Comparison of ENCODE assay signal across 32 mouse cellular contexts in the genomic region with DNA sequence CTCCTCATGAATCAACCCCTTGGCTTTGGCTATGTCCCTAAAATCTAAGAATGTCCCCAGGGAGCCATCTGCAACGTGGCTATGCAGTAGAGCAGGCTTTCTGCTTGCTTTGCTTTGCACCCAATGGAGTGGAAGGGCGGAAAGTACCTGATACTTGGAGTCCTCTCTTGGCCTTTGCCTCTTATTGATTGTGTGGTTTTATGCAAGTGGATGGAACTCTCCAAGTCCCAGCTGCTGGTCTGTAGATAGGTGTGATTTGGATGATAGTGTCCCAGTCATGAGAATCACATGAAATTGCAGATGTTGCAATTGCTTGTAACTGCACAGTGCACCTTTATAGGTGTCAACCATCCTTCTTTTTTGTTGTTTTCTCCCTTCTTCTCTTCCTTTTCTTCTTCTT. TPM values are rescaled to one million over a fixed set of nuclear protein-coding genes. Genes with fewer than 3 reads are reported as not detected.
DNase-seq lines count a peak whose midpoint lies in the region; ATAC-seq and TF ChIP-seq lines count a peak whose summit lies in the region.
"Had no signal": no experiment of that assay in that cellular context is flagged by ENCODE, and none has a peak within 500 bp of the region (broad histone marks: within the 10 kb centered on the region; RNA-seq: fewer than 3 reads in every experiment).

No protein-coding gene starts in this region.

- intact Hi-C loops in heart, adult 2 months (cut with DNase I): no loop called here

- no peak overlapping the region for H3K27ac ChIP-seq in heart, adult 2 months
- peak overlapping the region; percentile 100 for H3K27ac ChIP-seq in liver, adult 2 months (replicated peaks; ENCODE audit: insufficient read depth, low read depth, low read length)
- H3K27ac ChIP-seq in liver, embryonic 11.5 days (ENCODE audit: low read depth, low read length): no peak overlapping the region
- peak overlapping the region; percentile 30 for H3K27ac ChIP-seq in liver, postnatal 0 days (ENCODE audit: low read depth)
- H3K27ac ChIP-seq: embryonic facial prominence, embryonic 13.5 days; embryonic facial prominence, embryonic 15.5 days; forebrain, embryonic 10.5 days; forebrain, embryonic 12.5 days had no signal

- TF ChIP-seq POLR2A in heart, adult 2 months (IDR thresholded peaks at IDR 0.05; ENCODE audit: insufficient read depth, low read depth, low read length): no peak
- TF ChIP-seq POLR2A in liver, adult 2 months (IDR thresholded peaks at IDR 0.05; ENCODE audit: extremely low read depth, insufficient read depth, low read length): no peak

- peak; percentile 41 for DNase-seq in heart, adult 11 months
- DNase-seq in heart, adult 2 months: no peak
- peak; percentile 99 for DNase-seq in liver, adult 2 months (ENCODE audit: extremely low read depth, low read depth, low spot score)
- no peak for DNase-seq in liver, embryonic 11.5 days (ENCODE audit: low spot score)
- no peak for DNase-seq in liver, postnatal 0 days
- no peak for DNase-seq in liver
- DNase-seq: adrenal gland, postnatal 10 days; adrenal gland, postnatal 25 days; B cell, adult 2 months; cerebellum, adult 11 months; cerebellum, adult 18-20 months; cerebellum, adult 8-10 months; cerebellum, adult 9-11 months; cerebellum, postnatal 14 days; cerebellum, postnatal 36 days; embryo, embryonic 11 days had no signal

- H3K4me3 ChIP-seq in heart, adult 2 months: no peak overlapping the region
- no peak overlapping the region for H3K4me3 ChIP-seq in liver, adult 2 months (ENCODE audit: insufficient read depth, low read depth, low read length)
- no peak overlapping the region for H3K4me3 ChIP-seq in liver, embryonic 11.5 days (ENCODE audit: low read depth, low read length)
- H3K4me3 ChIP-seq in liver, postnatal 0 days (ENCODE audit: low read depth, low read length): no peak overlapping the region
- no peak overlapping the region for H3K4me3 ChIP-seq in E14TG2a.4 (replicated peaks; ENCODE audit: low read length)
- H3K4me3 ChIP-seq: embryonic facial prominence, embryonic 13.5 days; embryonic facial prominence, embryonic 15.5 days; erythroblast, embryonic 14.5 days; forebrain, embryonic 10.5 days; forebrain, embryonic 12.5 days had no signal

- no peaks in the 10 kb centered on the region for H3K4me1 ChIP-seq in heart, adult 2 months (ENCODE audit: control insufficient read depth, insufficient read depth, low read length)
- peaks cover 11% of the 10 kb centered on the region for H3K4me1 ChIP-seq in liver, adult 2 months (ENCODE audit: control insufficient read depth, insufficient read depth, low read length)
- no peaks in the 10 kb centered on the region for H3K4me1 ChIP-seq in liver, embryonic 11.5 days (replicated peaks; ENCODE audit: control insufficient read depth, insufficient read depth, low read length)
- H3K4me1 ChIP-seq in liver, postnatal 0 days (ENCODE audit: insufficient read depth): no peaks in the 10 kb centered on the region
- peaks cover 4% of the 10 kb centered on the region for H3K4me1 ChIP-seq in E14TG2a.4 (replicated peaks; ENCODE audit: low read depth, low read length)
- H3K4me1 ChIP-seq: embryonic facial prominence, embryonic 13.5 days; embryonic facial prominence, embryonic 15.5 days; forebrain, embryonic 10.5 days; forebrain, embryonic 12.5 days had no signal

- H3K9me3 ChIP-seq in liver, embryonic 11.5 days (ENCODE audit: control insufficient read depth, low read length): no peaks in the 10 kb centered on the region
- H3K9me3 ChIP-seq in liver, postnatal 0 days (ENCODE audit: low read length): no peaks in the 10 kb centered on the region
- no peaks in the 10 kb centered on the region for H3K9me3 ChIP-seq in E14TG2a.4 (ENCODE audit: low read length)
- H3K9me3 ChIP-seq: embryonic facial prominence, embryonic 13.5 days; embryonic facial prominence, embryonic 15.5 days; forebrain, embryonic 10.5 days; forebrain, embryonic 12.5 days had no signal

- no peak overlapping the region for H3K9ac ChIP-seq in heart, adult 2 months (ENCODE audit: low read depth, low read length)
- peak overlapping the region; percentile 68 for H3K9ac ChIP-seq in liver, adult 2 months (ENCODE audit: low read depth, low read length)
- H3K9ac ChIP-seq in liver, embryonic 11.5 days (ENCODE audit: low read depth, low read length): no peak overlapping the region
- H3K9ac ChIP-seq in liver, postnatal 0 days (replicated peaks): no peak overlapping the region
- H3K9ac ChIP-seq: embryonic facial prominence, embryonic 13.5 days; embryonic facial prominence, embryonic 15.5 days; forebrain, embryonic 12.5 days had no signal

- ATAC-seq in liver, embryonic 11.5 days (replicated peaks; ENCODE audit: low FRiP score): no peak
- ATAC-seq in liver, postnatal 0 days: peak; percentile 91
- ATAC-seq: CD4-positive, CD25-positive, alpha-beta regulatory T cell, adult 4 months; forebrain, embryonic 14.5 days had no signal

- TF ChIP-seq EP300 in heart, adult 2 months (IDR thresholded peaks at IDR 0.05; ENCODE audit: insufficient read depth, low read depth, low read length): no peak
- 0 out of 2 replicates have a peak, but pooled peaks have one; percentile 11 for TF ChIP-seq EP300 in liver, postnatal 0 days (IDR thresholded peaks at IDR 0.05; ENCODE audit: low read depth)

- no peak overlapping the region for H3K4me2 ChIP-seq in liver, embryonic 11.5 days
- no peak overlapping the region for H3K4me2 ChIP-seq in liver, postnatal 0 days (ENCODE audit: low read depth, low read length)
- H3K4me2 ChIP-seq: embryonic facial prominence, embryonic 13.5 days; embryonic facial prominence, embryonic 15.5 days; forebrain, embryonic 12.5 days had no signal

- H3K27me3 ChIP-seq in heart, adult 2 months (ENCODE audit: control insufficient read depth, insufficient read depth, low read length): no peaks in the 10 kb centered on the region
- H3K27me3 ChIP-seq in liver, adult 2 months (ENCODE audit: control insufficient read depth, insufficient read depth, low read length): no peaks in the 10 kb centered on the region
- H3K27me3 ChIP-seq in liver, embryonic 11.5 days (replicated peaks; ENCODE audit: control insufficient read depth, insufficient read depth, low read length): no peaks in the 10 kb centered on the region
- H3K27me3 ChIP-seq in liver, postnatal 0 days (ENCODE audit: insufficient read depth, low read length): no peaks in the 10 kb centered on the region
- no peaks in the 10 kb centered on the region for H3K27me3 ChIP-seq in E14TG2a.4 (ENCODE audit: insufficient read depth, low read length)
- H3K27me3 ChIP-seq: embryonic facial prominence, embryonic 13.5 days; embryonic facial prominence, embryonic 15.5 days had no signal

- H3K36me3 ChIP-seq in heart, adult 2 months (ENCODE audit: control insufficient read depth, insufficient read depth, low read length): no peaks in the 10 kb centered on the region
- no peaks in the 10 kb centered on the region for H3K36me3 ChIP-seq in liver, adult 2 months (ENCODE audit: control insufficient read depth, insufficient read depth, low read length)
- H3K36me3 ChIP-seq in liver, embryonic 11.5 days (ENCODE audit: control insufficient read depth, insufficient read depth, low read length): no peaks in the 10 kb centered on the region
- no peaks in the 10 kb centered on the region for H3K36me3 ChIP-seq in liver, postnatal 0 days (replicated peaks; ENCODE audit: insufficient read depth, low read length)
- no peaks in the 10 kb centered on the region for H3K36me3 ChIP-seq in E14TG2a.4 (ENCODE audit: insufficient read depth, low read length)
- H3K36me3 ChIP-seq: embryonic facial prominence, embryonic 13.5 days; embryonic facial prominence, embryonic 15.5 days; forebrain, embryonic 10.5 days; forebrain, embryonic 12.5 days had no signal

- WGBS in heart, adult 2 months: 62% methylated on average over 2 of the region's 2 CpGs
- 11% methylated on average over 2 of the region's 2 CpGs for WGBS in liver, adult 2 months
- 49% methylated on average over 2 of the region's 2 CpGs for WGBS in liver, embryonic 11.5 days
- 35% methylated on average over 2 of the region's 2 CpGs for WGBS in liver, postnatal 0 days (ENCODE audit: insufficient replicate concordance)

- H3K79me2 ChIP-seq in heart, adult 2 months (replicated peaks; ENCODE audit: control insufficient read depth, insufficient read depth, low read length): no peaks in the 10 kb centered on the region
- no peaks in the 10 kb centered on the region for H3K79me2 ChIP-seq in liver, adult 2 months (ENCODE audit: control insufficient read depth, insufficient read depth, low read length)

- no peak for TF ChIP-seq CTCF in heart, adult 2 months (IDR thresholded peaks at IDR 0.05)
- TF ChIP-seq CTCF in liver, adult 2 months (IDR thresholded peaks at IDR 0.05; ENCODE audit: low read depth, low read length): no peak
- TF ChIP-seq CTCF in liver, postnatal 0 days (IDR thresholded peaks at IDR 0.05; ENCODE audit: low read depth): no peak
- 0 out of 2 replicates have a peak, but pooled peaks have one; percentile 4 for TF ChIP-seq CTCF in E14TG2a.4 (conservative IDR thresholded peaks at IDR 0.05; ENCODE audit: low read length)

RNA-seq across cellular contexts. Expression of gene Zkscan1, which starts 8.7 kb away (rescaled TPM):
- total RNA-seq in heart, adult 2 months (2021): 10 to 100 TPM; 14.0 to 15.3 TPM
- polyA plus RNA-seq in heart, adult 2 months (2012; rRNA removed): 3.7 and 6.4 TPM in 2 replicates
- 22.2 and 24.3 TPM in 2 replicates for total RNA-seq in liver, adult 2 months (2014; rRNA removed)
- polyA plus RNA-seq in liver, adult 2 months (2012; rRNA removed): 3.1 and 3.9 TPM in 2 replicates
- 15.8 and 18.0 TPM in 2 replicates for polyA plus RNA-seq in liver, embryonic 11.5 days (2014; fragmentation: Nextera tagmentation; extraction: Ambion mirVana)
- 3.5 and 4.2 TPM in 2 replicates for polyA plus RNA-seq in liver, postnatal 0 days (2015; fragmentation: Nextera tagmentation; extraction: Ambion mirVana)

RNA-seq across cellular contexts. Expression of gene Smok3c, which starts 23.2 kb away (rescaled TPM):
- not detected for total RNA-seq in heart, adult 2 months (2021)
- polyA plus RNA-seq in heart, adult 2 months (2012; rRNA removed): not detected in 2 replicates
- total RNA-seq in liver, adult 2 months (2014; rRNA removed): not detected in 2 replicates
- not detected in 2 replicates for polyA plus RNA-seq in liver, adult 2 months (2012; rRNA removed)
- polyA plus RNA-seq in liver, embryonic 11.5 days (2014; fragmentation: Nextera tagmentation; extraction: Ambion mirVana): not detected in 2 replicates
- not detected in 2 replicates for polyA plus RNA-seq in liver, postnatal 0 days (2015; fragmentation: Nextera tagmentation; extraction: Ambion mirVana)
- total RNA-seq: adrenal gland, adult 2 months; adrenal gland, postnatal 10 days; adrenal gland, postnatal 25 days; adrenal gland, postnatal 4 days; CH12.LX; common myeloid progenitor, adult 5-6 weeks; ES-E14; MEL had no signal
- polyA plus RNA-seq: adrenal gland, adult 2 months; brain, embryonic 14.5 days; CD4-positive, CD25-positive, alpha-beta regulatory T cell, adult 4 months; embryonic facial prominence, embryonic 11.5 days; embryonic facial prominence, embryonic 13.5 days; embryonic facial prominence, embryonic 15.5 days; erythroblast, embryonic 14.5 days; forebrain, embryonic 10.5 days; forebrain, embryonic 12.5 days; forebrain, embryonic 14.5 days had no signal

RNA-seq across cellular contexts. Expression of gene Zscan21, which starts 40.6 kb away (rescaled TPM):
- 10 to 100 TPM; 10.1 to 11.7 TPM for total RNA-seq in heart, adult 2 months (2021)
- polyA plus RNA-seq in heart, adult 2 months (2012; rRNA removed): 5.9 and 9.4 TPM in 2 replicates
- total RNA-seq in liver, adult 2 months (2014; rRNA removed): 8.9 and 10.2 TPM in 2 replicates
- 6.0 and 6.8 TPM in 2 replicates for polyA plus RNA-seq in liver, adult 2 months (2012; rRNA removed)
- polyA plus RNA-seq in liver, embryonic 11.5 days (2014; fragmentation: Nextera tagmentation; extraction: Ambion mirVana): 33.9 TPM in 2 replicates
- polyA plus RNA-seq in liver, postnatal 0 days (2015; fragmentation: Nextera tagmentation; extraction: Ambion mirVana): 10.3 and 12.3 TPM in 2 replicates

RNA-seq across cellular contexts. Expression of gene Smok3b, which starts 54.9 kb away (rescaled TPM):
- total RNA-seq in heart, adult 2 months (2021): not detected
- not detected in 2 replicates for polyA plus RNA-seq in heart, adult 2 months (2012; rRNA removed)
- 0.37 TPM in 1 of 2 replicates, not detected in the other for total RNA-seq in liver, adult 2 months (2014; rRNA removed)
- not detected in 2 replicates for polyA plus RNA-seq in liver, adult 2 months (2012; rRNA removed)
- not detected in 2 replicates for polyA plus RNA-seq in liver, embryonic 11.5 days (2014; fragmentation: Nextera tagmentation; extraction: Ambion mirVana)
- not detected in 2 replicates for polyA plus RNA-seq in liver, postnatal 0 days (2015; fragmentation: Nextera tagmentation; extraction: Ambion mirVana)
- total RNA-seq: adrenal gland, adult 2 months; adrenal gland, postnatal 10 days; adrenal gland, postnatal 25 days; adrenal gland, postnatal 4 days; CH12.LX; common myeloid progenitor, adult 5-6 weeks; ES-E14; MEL had no signal
- polyA plus RNA-seq: adrenal gland, adult 2 months; brain, embryonic 14.5 days; CD4-positive, CD25-positive, alpha-beta regulatory T cell, adult 4 months; embryonic facial prominence, embryonic 11.5 days; embryonic facial prominence, embryonic 13.5 days; embryonic facial prominence, embryonic 15.5 days; erythroblast, embryonic 14.5 days; forebrain, embryonic 10.5 days; forebrain, embryonic 12.5 days; forebrain, embryonic 14.5 days had no signal

RNA-seq across cellular contexts. Expression of gene Smok3a, which starts 55.1 kb away (rescaled TPM):
- total RNA-seq in heart, adult 2 months (2021): not detected
- polyA plus RNA-seq in heart, adult 2 months (2012; rRNA removed): not detected in 2 replicates
- total RNA-seq in liver, adult 2 months (2014; rRNA removed): not detected in 2 replicates
- polyA plus RNA-seq in liver, adult 2 months (2012; rRNA removed): not detected in 2 replicates
- polyA plus RNA-seq in liver, embryonic 11.5 days (2014; fragmentation: Nextera tagmentation; extraction: Ambion mirVana): not detected in 2 replicates
- not detected in 2 replicates for polyA plus RNA-seq in liver, postnatal 0 days (2015; fragmentation: Nextera tagmentation; extraction: Ambion mirVana)
- total RNA-seq: adrenal gland, adult 2 months; adrenal gland, postnatal 10 days; adrenal gland, postnatal 25 days; adrenal gland, postnatal 4 days; CH12.LX; common myeloid progenitor, adult 5-6 weeks; ES-E14; MEL had no signal
- polyA plus RNA-seq: adrenal gland, adult 2 months; brain, embryonic 14.5 days; CD4-positive, CD25-positive, alpha-beta regulatory T cell, adult 4 months; embryonic facial prominence, embryonic 11.5 days; embryonic facial prominence, embryonic 13.5 days; embryonic facial prominence, embryonic 15.5 days; forebrain, embryonic 10.5 days; forebrain, embryonic 12.5 days; forebrain, embryonic 14.5 days had no signal

Comparison
In these comparisons a context has a peak if more than half of its experiments do, and no peak if none do; other contexts are left out.
1. DNase-seq: peak in heart, adult 11 months (single experiment) and liver, adult 2 months (single experiment); none in heart, adult 2 months (0 of 2), liver, embryonic 11.5 days (single experiment), liver, postnatal 0 days (single experiment) and liver (single experiment).
2. H3K27ac ChIP-seq: peak in liver, adult 2 months (single experiment) and liver, postnatal 0 days (single experiment); none in heart, adult 2 months (single experiment) and liver, embryonic 11.5 days (single experiment).